ENCODE assay signal across 13 mouse cellular contexts in genomic region chr5:96412754-96413394, GRCm38 (mm10). TPM values are rescaled to one million over a fixed set of nuclear protein-coding genes. Genes with fewer than 3 reads are reported as not detected.
DNase-seq lines count a peak whose midpoint lies in the region; ATAC-seq and TF ChIP-seq lines count a peak whose summit lies in the region.
"Had no signal": no experiment of that assay in that cellular context is flagged by ENCODE, and none has a peak within 500 bp of the region (broad histone marks: within the 10 kb centered on the region; RNA-seq: fewer than 3 reads in every experiment).

No protein-coding gene starts in this region.

- TF ChIP-seq POLR2A in kidney, adult 2 months (IDR thresholded peaks at IDR 0.05; ENCODE audit: low read depth, low read length), result no peak

- no peak for TF ChIP-seq CTCF in kidney, adult 2 months (conservative IDR thresholded peaks at IDR 0.05; ENCODE audit: insufficient read depth, insufficient read length, low read depth, low read length)

- no peak overlapping the region for H3K9ac ChIP-seq in intestine, embryonic 15.5 days
- H3K9ac ChIP-seq in limb, embryonic 15.5 days, result no peak overlapping the region
- no peak overlapping the region for H3K9ac ChIP-seq in stomach, embryonic 15.5 days
- no peak overlapping the region for H3K9ac ChIP-seq in forebrain, embryonic 16.5 days (replicated peaks; ENCODE audit: low read depth, low read length)
- H3K9ac ChIP-seq: liver, postnatal 0 days had no signal

- peak overlapping the region; percentile 16; the same call in 1 of the 2 replicates for H3K27ac ChIP-seq in kidney, adult 2 months (ENCODE audit: insufficient read depth, low read depth, low read length)
- peak overlapping the region; percentile 59; the same call in 1 of the 2 replicates for H3K27ac ChIP-seq in intestine, embryonic 15.5 days
- H3K27ac ChIP-seq in limb, embryonic 15.5 days, result peak overlapping the region; percentile 52
- 0 out of 2 replicates have a peak overlapping the region, but pooled peaks have one; percentile 52 for H3K27ac ChIP-seq in stomach, embryonic 15.5 days
- no peak overlapping the region for H3K27ac ChIP-seq in forebrain, embryonic 16.5 days (ENCODE audit: low read length)

- no peaks in the 10 kb centered on the region for H3K9me3 ChIP-seq in intestine, embryonic 15.5 days
- no peaks in the 10 kb centered on the region for H3K9me3 ChIP-seq in limb, embryonic 15.5 days
- H3K9me3 ChIP-seq in stomach, embryonic 15.5 days, result no peaks in the 10 kb centered on the region
- H3K9me3 ChIP-seq in forebrain, embryonic 16.5 days (ENCODE audit: control insufficient read depth, low read length), result no peaks in the 10 kb centered on the region
- H3K9me3 ChIP-seq: heart, embryonic 10.5 days had no signal

- no peaks in the 10 kb centered on the region for H3K27me3 ChIP-seq in kidney, adult 2 months (replicated peaks; ENCODE audit: control insufficient read depth, insufficient read depth, low read length)
- H3K27me3 ChIP-seq in intestine, embryonic 15.5 days (replicated peaks), result no peaks in the 10 kb centered on the region
- no peaks in the 10 kb centered on the region for H3K27me3 ChIP-seq in limb, embryonic 15.5 days
- H3K27me3 ChIP-seq in stomach, embryonic 15.5 days (replicated peaks), result no peaks in the 10 kb centered on the region
- H3K27me3 ChIP-seq in forebrain, embryonic 16.5 days (replicated peaks; ENCODE audit: control insufficient read depth, insufficient read depth, low read length), result no peaks in the 10 kb centered on the region

- peak; percentile 85 for ATAC-seq in intestine, embryonic 15.5 days
- no peak for ATAC-seq in limb, embryonic 15.5 days (ENCODE audit: insufficient number of reproducible peaks, low FRiP score, low TSS enrichment, low read depth)
- peak; percentile 70 for ATAC-seq in stomach, embryonic 15.5 days (ENCODE audit: insufficient read depth, low FRiP score, low read depth)
- ATAC-seq in forebrain, embryonic 16.5 days, result no peak
- no peak for ATAC-seq in megakaryocyte progenitor cell, adult 5-6 weeks (replicated peaks; ENCODE audit: poor library complexity)
- ATAC-seq: liver, postnatal 0 days had no signal

- no peaks in the 10 kb centered on the region for H3K36me3 ChIP-seq in kidney, adult 2 months (ENCODE audit: control insufficient read depth, insufficient read depth, low read length)
- no peaks in the 10 kb centered on the region for H3K36me3 ChIP-seq in intestine, embryonic 15.5 days
- H3K36me3 ChIP-seq in limb, embryonic 15.5 days, result no peaks in the 10 kb centered on the region
- H3K36me3 ChIP-seq in stomach, embryonic 15.5 days, result no peaks in the 10 kb centered on the region
- no peaks in the 10 kb centered on the region for H3K36me3 ChIP-seq in forebrain, embryonic 16.5 days (ENCODE audit: control insufficient read depth, insufficient read depth)
- H3K36me3 ChIP-seq: heart, embryonic 10.5 days had no signal

- no peak overlapping the region for H3K4me3 ChIP-seq in kidney, adult 2 months (ENCODE audit: insufficient read depth, low read depth, low read length)
- H3K4me3 ChIP-seq in intestine, embryonic 15.5 days (replicated peaks), result no peak overlapping the region
- H3K4me3 ChIP-seq in limb, embryonic 15.5 days, result no peak overlapping the region
- H3K4me3 ChIP-seq in stomach, embryonic 15.5 days (replicated peaks), result no peak overlapping the region
- H3K4me3 ChIP-seq in forebrain, embryonic 16.5 days (replicated peaks; ENCODE audit: low read length), result no peak overlapping the region
- H3K4me3 ChIP-seq: heart, embryonic 10.5 days had no signal

- H3K4me2 ChIP-seq in intestine, embryonic 15.5 days (replicated peaks), result peak overlapping the region; percentile 30; the same call in 1 of the 2 replicates
- H3K4me2 ChIP-seq in limb, embryonic 15.5 days, result 0 out of 2 replicates have a peak overlapping the region, but pooled peaks have one; percentile 2
- H3K4me2 ChIP-seq in stomach, embryonic 15.5 days, result 0 out of 2 replicates have a peak overlapping the region, but pooled peaks have one; percentile 2
- H3K4me2 ChIP-seq in forebrain, embryonic 16.5 days (ENCODE audit: low read length), result no peak overlapping the region

- DNase-seq in kidney, adult 2 months, result peak; percentile 31
- DNase-seq in kidney, adult 9 months, result no peak
- DNase-seq in layer of hippocampus, postnatal 10 days (ENCODE audit: low spot score in 2 of 2), result no peak
- DNase-seq: cerebellum, adult 11 months; liver, postnatal 0 days had no signal

- peaks cover 5% of the 10 kb centered on the region; the same call in 1 of the 2 replicates for H3K4me1 ChIP-seq in kidney, adult 2 months (ENCODE audit: control insufficient read depth, insufficient read depth, low read length)
- H3K4me1 ChIP-seq in intestine, embryonic 15.5 days (replicated peaks), result peaks cover under 1% of the 10 kb centered on the region
- peaks cover 16% of the 10 kb centered on the region for H3K4me1 ChIP-seq in limb, embryonic 15.5 days
- H3K4me1 ChIP-seq in stomach, embryonic 15.5 days, result no peaks in the 10 kb centered on the region
- peaks cover 7% of the 10 kb centered on the region; the same call in 1 of the 2 replicates for H3K4me1 ChIP-seq in forebrain, embryonic 16.5 days (replicated peaks; ENCODE audit: control insufficient read depth, insufficient read depth, low read length)

- WGBS in kidney, adult 2 months, result 52% methylated on average over 11 of the region's 11 CpGs
- WGBS in intestine, embryonic 15.5 days, result 40% methylated on average over 11 of the region's 11 CpGs
- 48% methylated on average over 11 of the region's 11 CpGs for WGBS in limb, embryonic 15.5 days
- 50% methylated on average over 11 of the region's 11 CpGs for WGBS in stomach, embryonic 15.5 days
- 69% methylated on average over 11 of the region's 11 CpGs for WGBS in forebrain, embryonic 16.5 days

RNA-seq across cellular contexts. Expression of gene Fras1, which starts 39.1 kb away (rescaled TPM):
- 6.1 and 7.0 TPM in 2 replicates for polyA plus RNA-seq in kidney, adult 2 months (2012; rRNA removed)
- polyA plus RNA-seq in intestine, embryonic 15.5 days (2015; fragmentation: Nextera tagmentation; extraction: Ambion mirVana), result 17.0 and 18.3 TPM in 2 replicates
- polyA plus RNA-seq in limb, embryonic 15.5 days (2015; fragmentation: Nextera tagmentation; extraction: Ambion mirVana), result 21.2 and 22.8 TPM in 2 replicates
- 20.3 and 26.6 TPM in 2 replicates for polyA plus RNA-seq in stomach, embryonic 15.5 days (2015; fragmentation: Nextera tagmentation; extraction: Ambion mirVana)
- polyA plus RNA-seq in forebrain, embryonic 16.5 days (2015; fragmentation: Nextera tagmentation; extraction: Ambion mirVana), result 2.8 and 3.4 TPM in 2 replicates
- total RNA-seq in layer of hippocampus, postnatal 10 days (2021), result 10 to 100 TPM; 17.5 to 20.3 TPM
- total RNA-seq in megakaryocyte progenitor cell, adult 5-6 weeks (2015), result not detected in 2 replicates
- not detected in 2 replicates for total RNA-seq in megakaryocyte progenitor cell, adult 5-6 weeks (2017)
- total RNA-seq: hematopoietic stem cell, adult 5-6 weeks; MEL had no signal

Comparison
In these comparisons a context has a peak if more than half of its experiments do, and no peak if none do; other contexts are left out.
1. ATAC-seq: peak in intestine, embryonic 15.5 days (single experiment) and stomach, embryonic 15.5 days (single experiment); none in limb, embryonic 15.5 days (single experiment), forebrain, embryonic 16.5 days (single experiment) and megakaryocyte progenitor cell, adult 5-6 weeks (single experiment).